ENCODE assay signal across 9 mouse cellular contexts in the genomic region with DNA sequence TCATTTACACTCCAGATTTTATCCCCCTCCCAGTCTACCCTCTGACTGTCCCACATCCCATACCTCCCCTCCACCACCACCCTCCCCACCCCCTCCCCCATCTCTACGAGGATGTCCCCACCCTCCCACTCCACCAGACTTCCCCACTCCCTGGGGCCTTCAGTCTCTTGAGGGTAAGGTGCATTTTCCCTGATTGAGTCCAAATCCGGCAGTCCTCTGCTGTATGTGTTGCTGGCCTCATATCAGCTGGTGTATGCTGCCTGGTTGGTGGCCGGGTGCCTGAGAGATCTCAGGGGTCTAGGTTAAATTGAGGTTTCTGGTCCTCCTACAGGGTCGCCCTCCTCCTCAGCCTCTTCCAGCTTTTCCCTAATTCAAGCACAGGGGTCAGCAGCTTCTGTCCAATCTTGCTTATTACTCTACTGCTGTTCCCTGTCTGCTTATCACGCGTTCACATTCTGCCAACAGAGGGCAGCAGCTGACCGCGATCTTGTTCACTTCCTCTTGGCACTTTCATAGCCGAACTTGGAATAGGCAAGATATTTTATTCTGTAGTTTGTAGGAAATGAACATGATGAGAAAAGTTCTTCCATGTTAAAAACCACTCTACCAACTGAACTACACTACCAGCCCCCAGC. TPM values are rescaled to one million over a fixed set of nuclear protein-coding genes. Genes with fewer than 3 reads are reported as not detected.
DNase-seq lines count a peak whose midpoint lies in the region; ATAC-seq and TF ChIP-seq lines count a peak whose summit lies in the region.
"Had no signal": no experiment of that assay in that cellular context is flagged by ENCODE, and none has a peak within 500 bp of the region (broad histone marks: within the 10 kb centered on the region; RNA-seq: fewer than 3 reads in every experiment).

No protein-coding gene starts in this region.

- no peak overlapping the region for H3K4me3 ChIP-seq in gastrocnemius, adult 2 months
- H3K4me3 ChIP-seq: myocyte had no signal

- DNase-seq in ZHBTc4 (ENCODE audit: low read depth, low spot score), result peak; percentile 82
- peak; percentile 81 to 88 for DNase-seq in cerebellum, postnatal 25 days
- peak; percentile 80 for DNase-seq in gastrocnemius, adult 2 months
- peak; percentile 88 for DNase-seq in induced T-regulatory cell, adult 2 months (ENCODE audit: low read depth)
- peak; percentile 78 to 87 for DNase-seq in left cerebral cortex, adult 18-20 months (ENCODE audit: low spot score in 2 of 2)
- peak; percentile 68 for DNase-seq in right cerebral cortex, postnatal 25 days
- peak; percentile 71 to 82 for DNase-seq in urinary bladder, postnatal 36 days (ENCODE audit: low spot score in 2 of 2)

- intact Hi-C loops in gastrocnemius, adult 2 months (cut with DNase I), result loop anchor here (1.0 to 2.0 kb wide), 2 partner anchors 48 to 152 kb away; no protein-coding TSS in a partner anchor

- ATAC-seq in megakaryocyte progenitor cell, adult 5-6 weeks (replicated peaks; ENCODE audit: poor library complexity), result peak; percentile 83

- H3K27ac ChIP-seq in gastrocnemius, adult 2 months, result no peak overlapping the region

- peak; percentile 87 for TF ChIP-seq CTCF in gastrocnemius, adult 2 months (IDR thresholded peaks at IDR 0.05)

RNA-seq across cellular contexts. Expression of a gene that starts 8.3 kb away (rescaled TPM):
- total RNA-seq in gastrocnemius, adult 2 months (2021), result 10 to 100 TPM; 16.5 to 17.7 TPM
- 10 to 100 TPM; 22.7 to 28.0 TPM for total RNA-seq in left cerebral cortex, adult 18-20 months (2021)
- total RNA-seq in megakaryocyte progenitor cell, adult 5-6 weeks (2015), result 15.4 and 19.2 TPM in 2 replicates
- 18.5 and 21.0 TPM in 2 replicates for total RNA-seq in megakaryocyte progenitor cell, adult 5-6 weeks (2017)
